Mouse (Mus musculus) mature B cell (primary cell): ENCODE measurements around the gene Fbxo31.

Source experiments
- in situ Hi-C: fragments of 300-500 bp; cut with MboI; formaldehyde crosslinking; loops from 2 replicates; pipeline ENCODE4 v1.14.3; 2019

The Fbxo31 gene

DNA sequence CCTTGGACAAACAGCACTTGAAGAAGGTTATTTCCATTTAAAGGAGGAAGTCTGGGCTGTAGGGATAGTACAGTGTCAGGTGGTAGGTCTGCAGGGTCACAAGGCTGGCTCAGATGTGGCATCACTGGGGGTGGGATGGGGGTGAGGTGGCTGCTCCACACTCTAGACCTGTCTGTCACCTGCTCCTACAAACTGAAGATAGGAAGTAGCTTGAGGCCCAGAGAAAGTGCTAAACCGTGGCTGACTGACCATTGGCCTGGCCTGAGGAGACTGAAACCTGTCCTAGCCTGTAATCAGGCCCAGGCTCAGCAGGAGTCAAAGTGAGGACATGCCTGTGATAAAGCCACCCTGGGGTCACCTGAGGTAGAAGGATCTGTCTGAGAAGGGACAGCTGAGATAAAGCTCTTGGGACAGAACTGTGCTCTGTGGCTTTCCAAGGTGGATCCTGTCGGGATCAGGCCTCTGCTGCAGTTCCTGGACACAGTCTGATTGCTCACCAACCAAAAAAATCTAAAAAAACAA lies 10.7 kb upstream of the Fbxo31 start:
- in situ Hi-C loops = loop anchor here (25.0 kb wide), 1 partner anchor 323 kb away; the partner anchor contains the start of gene Slc7a5

- in situ Hi-C loops = loop anchor here (25.0 kb wide), 1 partner anchor 324 kb away; the partner anchor contains the start of gene Slc7a5
Measured at GRCm38 (mm10) chr8:121588750-121589149, 10.1 kb upstream of the Fbxo31 start.

DNA sequence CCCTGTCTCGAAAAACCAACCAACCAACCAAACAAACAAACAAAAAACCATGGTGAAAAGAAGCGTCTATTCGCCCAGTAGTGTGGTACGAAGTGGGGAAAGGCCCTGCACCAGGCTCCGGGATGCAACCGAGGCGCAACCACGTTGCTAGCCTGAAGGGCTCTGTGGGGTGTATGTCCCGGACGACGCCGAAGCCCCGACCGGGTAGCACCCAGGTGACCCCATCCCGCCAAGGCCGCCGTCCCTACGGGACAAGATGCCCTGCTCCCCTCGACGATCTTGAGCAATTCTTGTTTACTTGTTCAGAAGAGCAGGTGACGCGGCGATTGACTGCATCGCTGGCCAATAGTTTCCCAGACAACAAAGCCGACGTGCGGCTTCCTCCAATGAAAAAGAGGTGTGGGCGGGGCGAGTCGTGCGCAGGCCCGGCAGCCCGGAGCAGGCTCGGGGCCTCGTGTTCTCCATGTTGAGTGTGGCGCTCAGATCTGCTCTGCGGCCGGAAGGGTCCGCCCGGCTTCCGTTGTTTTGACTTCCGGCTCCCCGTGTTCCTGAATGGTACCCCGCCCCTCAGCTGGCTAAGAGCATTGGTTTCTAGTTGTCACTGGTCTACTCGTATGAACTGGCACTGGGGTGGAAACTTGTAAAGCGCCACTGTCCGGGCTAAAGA lies 6.7 kb upstream of the Fbxo31 start:
- in situ Hi-C loops = loop anchor here (25.0 kb wide), 1 partner anchor 327 kb away; the partner anchor contains the start of gene Slc7a5

DNA sequence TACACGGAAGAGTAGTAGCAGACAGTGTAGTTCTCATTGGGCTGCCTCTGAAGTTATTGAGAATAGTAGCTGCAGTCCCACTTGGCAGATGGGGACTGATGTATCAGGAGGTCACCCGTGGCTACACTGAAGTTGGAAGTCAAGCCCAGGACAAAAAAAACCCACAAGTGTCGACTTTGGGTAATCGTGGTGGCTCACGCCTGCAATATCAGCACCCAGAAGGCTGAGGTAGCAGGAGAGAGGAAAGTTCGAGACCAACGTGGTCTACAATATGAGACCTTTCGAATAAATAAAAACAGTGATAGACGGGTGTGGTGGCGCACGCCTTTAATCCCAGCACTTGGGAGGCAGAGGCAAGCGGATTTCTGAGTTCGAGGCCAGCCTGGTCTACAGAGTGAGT lies 6.1 kb upstream of the Fbxo31 start:
- in situ Hi-C loops = loop anchor here (25.0 kb wide), 1 partner anchor 328 kb away; the partner anchor contains the start of gene Slc7a5

DNA sequence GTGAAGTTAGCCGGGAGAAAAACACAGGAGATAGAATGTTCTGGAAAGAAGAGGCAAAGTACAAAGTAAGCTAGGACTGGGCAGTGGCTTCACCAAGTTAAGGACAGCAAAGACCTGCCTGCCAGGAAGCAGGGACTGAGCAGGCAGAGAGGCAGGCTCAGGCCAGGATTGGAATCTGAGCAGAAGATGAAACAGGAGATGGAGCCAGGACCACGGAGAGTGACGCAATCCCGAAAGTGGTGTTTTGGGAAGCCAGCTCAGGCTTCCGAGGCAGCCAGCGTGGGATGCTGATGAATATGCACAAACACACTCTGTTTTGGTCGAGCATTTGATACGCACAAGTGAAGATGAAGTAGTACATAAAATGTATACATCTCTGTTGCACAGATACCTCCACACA lies 5.0 kb upstream of the Fbxo31 start:
- in situ Hi-C loops = loop anchor here (25.0 kb wide), 1 partner anchor 329 kb away; the partner anchor contains the start of gene Slc7a5

DNA sequence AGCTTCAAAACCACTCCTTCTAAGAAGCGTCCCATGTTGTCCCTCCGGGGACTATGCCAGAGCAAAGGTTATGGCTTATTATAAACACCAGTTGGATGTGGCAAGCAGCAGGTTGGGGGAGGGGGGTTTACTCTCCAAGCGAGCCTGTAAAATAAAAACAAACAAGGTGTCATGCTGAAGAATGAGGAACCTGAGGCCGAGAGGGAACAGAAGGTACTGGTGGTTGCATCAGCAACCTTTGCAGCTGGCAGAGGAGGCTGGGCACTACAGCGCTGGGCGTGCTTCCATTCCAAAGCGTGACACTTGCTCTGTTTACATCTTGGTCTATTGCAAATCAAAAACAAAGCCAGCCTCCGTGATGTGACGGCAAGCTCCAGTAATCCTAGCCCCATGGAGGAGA lies 1.9 kb upstream of the Fbxo31 start:
- in situ Hi-C loops = loop anchor here (25.0 kb wide), 1 partner anchor 332 kb away; the partner anchor contains the start of gene Slc7a5

DNA sequence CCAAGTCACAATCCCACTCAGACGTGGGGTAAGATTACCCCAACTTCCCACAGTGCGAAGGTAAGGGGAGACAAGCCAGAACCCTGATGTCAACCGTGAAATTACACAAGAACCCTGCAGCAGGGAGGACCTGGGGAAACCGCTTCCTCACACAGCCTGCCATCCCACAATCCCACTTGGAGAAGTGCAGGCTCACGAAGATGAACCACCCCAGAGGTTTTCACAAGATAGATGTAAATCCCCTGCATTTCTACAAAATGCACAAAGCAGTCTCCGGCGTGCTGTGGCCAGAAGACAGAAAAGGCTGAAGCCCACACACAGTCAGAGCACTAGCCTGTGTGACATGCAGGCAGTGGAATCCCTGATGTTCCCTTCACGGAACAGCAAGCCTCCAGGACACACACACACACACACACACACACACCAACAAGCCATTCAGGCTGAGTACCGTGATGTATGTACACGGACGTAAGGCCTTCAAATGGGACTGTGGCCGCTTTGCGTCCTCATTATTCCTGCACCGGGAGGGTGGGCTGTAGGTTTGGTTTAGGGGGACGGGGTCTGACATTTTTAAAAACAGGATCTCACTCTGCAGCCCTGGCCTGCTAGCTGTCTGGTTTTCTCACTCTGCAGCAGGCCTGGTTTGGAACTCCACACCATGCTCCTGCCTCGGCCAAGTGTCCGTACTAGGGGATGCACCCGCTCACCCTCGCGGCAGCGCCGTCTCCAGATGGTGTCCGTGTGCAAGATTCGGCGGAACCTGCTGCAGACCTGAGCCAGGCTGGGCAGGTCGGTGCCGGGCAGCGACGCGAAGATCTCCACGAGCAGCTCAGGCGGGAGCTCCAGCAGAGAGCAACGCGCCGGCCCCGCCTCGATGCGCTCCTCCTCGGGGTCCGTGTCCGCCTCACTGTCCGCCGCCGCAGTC lies 593 bp downstream of the Fbxo31 start:
- in situ Hi-C loops = loop anchor here (25.0 kb wide), 1 partner anchor 334 kb away; the partner anchor contains the start of gene Slc7a5

DNA sequence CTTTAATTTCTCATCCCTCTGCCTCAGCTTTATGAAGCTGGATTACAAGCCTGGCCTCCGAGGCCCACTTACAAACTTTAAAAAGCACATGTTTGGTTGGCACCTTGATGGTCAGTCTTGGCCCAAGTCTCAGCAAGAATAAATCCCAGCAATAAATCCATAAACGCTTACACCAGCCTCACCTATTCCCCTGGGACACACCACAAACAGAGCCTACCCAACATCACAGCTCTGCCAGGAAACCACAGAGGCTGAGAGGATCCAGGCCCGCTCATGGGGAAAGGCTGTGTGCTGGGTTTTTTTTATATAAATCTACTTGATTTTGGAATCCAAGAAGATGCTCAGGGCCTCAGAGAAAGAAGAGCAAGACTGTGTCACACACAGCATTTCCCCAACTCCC lies 2.9 kb downstream of the Fbxo31 start:
- in situ Hi-C loops = loop anchor here (25.0 kb wide), 1 partner anchor 337 kb away; the partner anchor contains the start of gene Slc7a5

DNA sequence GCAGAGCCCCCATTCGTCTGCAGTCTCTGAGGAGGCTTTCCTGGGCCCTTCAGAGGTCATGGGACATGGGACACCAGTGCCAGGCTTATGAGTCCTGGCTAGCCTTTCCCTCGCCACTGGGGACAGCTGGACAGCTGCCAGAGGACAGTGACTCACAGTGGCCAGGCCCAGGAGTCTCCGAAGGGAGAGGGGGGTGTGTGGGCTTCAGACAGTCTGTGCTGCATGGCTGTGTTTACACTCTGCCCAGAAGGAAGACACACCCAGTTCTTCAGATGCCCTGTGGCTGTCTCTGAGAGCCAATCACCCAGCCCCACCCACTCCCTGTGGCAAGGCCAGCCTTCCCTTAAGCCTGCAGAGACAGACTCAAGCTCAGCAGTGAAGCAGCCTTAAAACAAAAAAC lies 5.3 kb downstream of the Fbxo31 start:
- in situ Hi-C loops = no loop called here

GRCm38 (mm10) chr8:121572121-121572520 lies 6.5 kb downstream of the Fbxo31 start:
- in situ Hi-C loops = no loop called here

DNA sequence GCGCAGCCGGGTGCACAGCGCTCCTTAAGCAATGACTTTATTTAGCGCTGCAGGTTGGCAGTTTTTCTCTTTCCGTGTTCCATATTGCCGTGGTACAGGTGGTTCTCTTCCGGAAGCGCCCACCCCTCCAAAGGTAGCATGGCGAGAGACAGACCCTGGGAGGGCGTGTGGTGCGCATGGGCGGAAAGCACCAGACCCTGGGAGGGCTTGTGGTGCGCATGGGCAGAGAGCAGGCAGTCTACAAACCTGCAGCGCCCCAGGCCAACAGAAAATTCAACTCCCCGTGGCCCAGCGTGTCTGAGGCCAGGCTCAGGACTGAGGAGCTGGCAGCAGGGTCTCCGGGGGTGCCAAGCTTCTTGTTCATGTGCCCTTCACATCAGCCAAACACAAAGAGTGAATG lies 7.8 kb downstream of the Fbxo31 start:
- in situ Hi-C loops = no loop called here

GRCm38 (mm10) chr8:121570335-121570734 lies 8.3 kb downstream of the Fbxo31 start:
- in situ Hi-C loops = no loop called here

DNA sequence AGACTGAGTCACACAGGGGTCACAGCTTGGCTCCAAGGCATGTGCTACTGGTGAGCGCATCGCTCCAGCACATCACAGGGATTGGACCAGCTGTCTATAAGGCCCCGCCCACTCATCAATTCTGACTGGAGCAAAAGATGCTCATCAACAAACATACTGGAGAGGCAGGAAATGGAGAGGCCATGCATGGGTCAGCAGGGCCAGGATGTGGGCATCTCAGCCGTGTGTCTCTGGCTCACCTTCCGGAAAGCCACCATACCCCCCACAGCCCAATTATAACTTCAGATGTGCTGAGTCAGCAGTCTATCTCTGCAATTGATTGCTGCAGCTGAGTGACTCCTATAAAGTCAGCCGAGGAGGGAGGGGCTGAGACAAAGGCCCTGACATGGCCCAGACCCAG lies 10.3 kb downstream of the Fbxo31 start:
- in situ Hi-C loops = no loop called here

DNA sequence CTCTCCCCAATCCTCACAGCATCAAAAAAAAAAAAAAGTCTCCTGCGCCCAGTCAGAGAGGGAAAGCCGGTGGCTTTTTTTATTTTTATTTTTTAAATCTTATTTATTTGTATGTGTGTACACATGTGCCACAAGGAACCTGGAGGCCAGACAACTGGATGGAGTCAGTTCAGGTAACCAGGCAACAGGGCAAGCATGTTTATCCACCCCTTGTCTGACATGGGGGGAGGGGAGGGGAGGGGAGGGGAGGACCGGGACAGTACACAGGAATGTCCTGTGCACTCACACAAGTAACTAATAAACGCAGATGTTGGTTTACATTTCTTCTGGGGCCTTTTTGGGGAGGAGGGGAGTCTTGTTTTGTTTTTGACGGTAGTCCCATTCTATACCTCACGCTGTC lies 14.9 kb downstream of the Fbxo31 start:
- in situ Hi-C loops = no loop called here

DNA sequence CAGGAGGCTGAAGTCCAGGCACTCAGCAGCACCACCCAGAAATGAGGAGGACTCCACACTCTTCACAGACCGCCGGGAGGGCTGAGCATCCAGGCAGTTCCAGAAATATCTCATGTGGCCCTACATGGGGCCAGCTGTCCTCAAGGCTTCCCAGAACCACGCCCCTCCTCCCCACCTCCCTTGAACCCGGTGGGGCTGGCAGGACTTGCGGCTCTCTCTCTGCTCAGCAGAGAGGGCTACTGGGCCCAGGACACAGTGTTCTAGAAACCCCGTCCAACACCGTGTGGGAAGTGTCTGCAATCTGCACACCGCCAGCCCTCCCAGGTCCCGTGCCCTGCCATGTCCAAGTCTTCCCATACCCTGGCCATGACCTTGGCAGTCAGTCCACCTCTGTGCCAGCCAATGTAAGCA lies 15.7 kb downstream of the Fbxo31 start:
- in situ Hi-C loops = no loop called here

DNA sequence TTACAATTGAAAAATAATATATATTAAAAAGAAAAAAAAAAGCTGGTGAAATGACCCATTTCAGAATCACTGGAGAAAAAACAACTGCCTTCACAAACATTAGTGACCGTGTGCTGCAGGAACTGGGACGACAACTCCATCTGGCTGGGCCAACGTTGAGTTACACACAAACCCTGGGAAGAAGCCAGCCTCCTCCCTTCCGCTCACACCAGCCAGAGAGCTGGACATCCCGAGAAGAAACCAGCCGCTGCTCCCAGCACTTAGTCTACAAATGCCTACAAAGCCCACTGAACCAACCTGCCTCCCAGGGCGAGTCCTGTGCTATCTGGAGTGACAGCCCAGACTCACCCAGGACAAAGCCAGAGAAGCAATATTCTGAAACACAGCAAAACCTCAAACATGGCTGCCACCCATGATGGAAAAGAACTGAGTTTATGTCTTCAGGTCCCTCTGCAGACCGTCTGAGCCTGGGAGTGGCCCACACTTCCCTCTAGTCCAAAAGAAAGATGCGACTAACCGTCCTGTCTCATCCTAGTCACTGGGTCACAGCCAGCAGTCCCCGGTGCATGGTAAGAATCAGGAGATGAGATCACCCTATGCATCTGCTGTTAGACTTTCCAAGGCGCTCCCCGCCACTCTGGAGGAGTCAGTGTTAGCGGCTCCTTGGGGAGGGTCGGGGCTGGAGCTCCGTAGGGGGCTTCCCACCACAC lies 16.8 kb downstream of the Fbxo31 start:
- in situ Hi-C loops = no loop called here

DNA sequence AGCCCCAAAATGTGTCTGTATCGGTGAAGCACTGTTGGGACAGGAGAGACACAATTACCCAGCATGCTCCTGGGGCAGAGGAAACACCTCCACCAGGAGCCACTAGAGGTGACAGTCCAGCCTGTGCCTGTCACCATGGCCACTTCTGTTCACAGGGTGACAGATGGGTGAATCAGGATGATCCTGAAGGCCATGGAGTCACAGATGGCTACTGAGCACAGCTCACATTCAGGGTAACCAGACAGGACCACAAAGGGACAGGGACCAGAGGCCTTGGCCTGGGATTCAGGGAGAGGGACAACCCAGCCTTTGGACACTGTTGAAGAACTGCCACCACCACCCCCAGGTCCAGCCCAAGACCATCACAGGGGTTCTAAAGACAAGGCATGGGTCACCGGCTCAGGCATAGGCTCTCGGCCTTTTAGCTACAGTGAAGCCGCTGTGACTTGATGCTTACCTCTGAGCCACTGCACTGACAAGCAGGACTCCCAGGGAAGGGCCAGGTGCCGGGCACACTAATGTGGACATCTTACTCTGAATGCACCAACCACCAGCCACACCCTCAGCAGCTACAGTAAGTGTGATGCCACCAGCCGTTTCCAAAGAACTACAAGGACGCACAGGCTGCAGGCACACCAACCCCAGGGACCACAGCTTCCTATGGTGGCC lies 18.0 kb downstream of the Fbxo31 start:
- in situ Hi-C loops = no loop called here

GRCm38 (mm10) chr8:121559801-121560200 lies 18.8 kb downstream of the Fbxo31 start:
- in situ Hi-C loops = no loop called here

- in situ Hi-C loops = no loop called here
Measured at GRCm38 (mm10) chr8:121558538-121558937, 20.1 kb downstream of the Fbxo31 start.

DNA sequence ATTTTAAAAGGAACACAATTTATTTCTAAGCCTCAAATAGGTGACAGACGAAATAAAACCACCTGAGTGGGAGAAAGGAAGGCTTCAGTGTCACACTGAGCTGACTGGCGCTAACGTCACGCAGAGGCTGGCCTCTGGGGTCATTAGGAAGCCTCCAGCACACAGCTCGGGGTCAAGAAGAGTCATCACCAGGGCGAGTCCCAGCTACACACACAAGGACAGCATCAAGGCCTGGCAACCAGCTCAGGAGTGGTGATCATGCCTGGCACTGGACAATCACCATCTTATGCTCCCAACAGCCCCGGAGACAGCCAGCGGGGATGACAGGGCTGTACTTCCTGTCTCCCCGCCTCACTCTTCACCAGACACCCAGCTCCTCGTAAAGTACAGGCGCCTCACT lies 20.9 kb downstream of the Fbxo31 start:
- in situ Hi-C loops = no loop called here

- in situ Hi-C loops = no loop called here
Measured at GRCm38 (mm10) chr8:121553831-121554475, 24.7 kb downstream of the Fbxo31 start.
